Mouse (Mus musculus): Measurements from ENCODE around the gene Nfib.

DNA sequence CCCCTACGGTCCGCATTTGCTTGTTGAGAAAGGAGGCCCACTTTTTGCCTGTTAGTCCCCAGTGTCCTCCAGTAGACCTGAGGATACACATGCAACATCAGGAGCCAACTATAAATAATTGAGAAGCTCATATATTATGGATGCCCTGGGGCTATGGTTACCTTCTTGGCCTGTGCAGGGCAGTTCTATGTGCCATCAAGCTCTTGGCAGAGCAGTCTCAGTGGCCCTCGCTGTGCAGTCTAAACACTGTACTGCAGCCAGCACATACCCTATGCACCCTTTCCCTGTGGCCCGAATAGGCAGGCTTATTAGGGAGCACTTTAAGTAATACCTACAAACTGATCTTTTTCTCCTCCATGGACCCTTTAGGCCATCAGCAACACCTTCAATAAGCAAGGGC lies 185.6 kb downstream of the Nfib start:
- TF ChIP-seq CTCF (IDR thresholded peaks at IDR 0.05; ENCODE audit: control insufficient read depth, insufficient read depth, low read length) (no peak), POLR2A (IDR thresholded peaks at IDR 0.05; ENCODE audit: borderline replicate concordance, control insufficient read depth, low read depth, low read length) (no peak)

Measured in bone marrow, adult 2 months (tissue).